Mouse (Mus musculus) T-helper 1 cell (primary cell): ENCODE data around the gene Cyp11a1.

ENCODE experiments used
- in situ Hi-C: fragments of 300-600 bp; cut with MboI, MseI; formaldehyde crosslinking; loops from one replicate; pipeline ENCODE4 v1.15.1; 2025; ENCODE audit warnings: high pct_unique_total_duplicates

The Cyp11a1 gene

GRCm38 (mm10) chr9:58003272-58003671 lies 2.9 kb upstream of the Cyp11a1 start:
- in situ Hi-C loops: no loop called here

- in situ Hi-C loops: no loop called here
These were observed 2.3 kb downstream of the Cyp11a1 start for GRCm38 (mm10) chr9:58008336-58009014.

GRCm38 (mm10) chr9:58009015-58009362 lies 2.8 kb downstream of the Cyp11a1 start:
- in situ Hi-C loops: no loop called here

- in situ Hi-C loops: no loop called here
These were observed 3.4 kb downstream of the Cyp11a1 start for GRCm38 (mm10) chr9:58009588-58009987.

DNA sequence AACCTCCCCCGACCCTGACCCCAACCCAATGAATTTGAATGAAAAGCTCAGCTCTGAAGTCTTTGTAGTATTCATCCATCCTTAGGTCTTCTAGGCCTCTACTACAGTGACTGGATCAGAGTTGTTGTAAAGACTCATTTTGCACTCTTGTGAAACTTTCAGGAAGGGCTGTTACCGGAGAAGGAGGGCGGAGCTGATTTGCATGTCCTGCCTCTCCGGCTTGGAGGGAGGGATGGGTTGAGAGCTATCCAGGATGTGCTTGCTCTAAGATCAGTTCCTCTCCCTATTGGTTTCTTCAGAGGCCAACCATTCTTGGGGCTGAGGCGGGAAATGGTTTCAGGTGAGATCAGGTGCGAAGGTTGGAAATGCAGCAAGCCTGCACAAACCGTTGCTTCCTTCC lies 4.8 kb downstream of the Cyp11a1 start:
- in situ Hi-C loops: no loop called here

DNA sequence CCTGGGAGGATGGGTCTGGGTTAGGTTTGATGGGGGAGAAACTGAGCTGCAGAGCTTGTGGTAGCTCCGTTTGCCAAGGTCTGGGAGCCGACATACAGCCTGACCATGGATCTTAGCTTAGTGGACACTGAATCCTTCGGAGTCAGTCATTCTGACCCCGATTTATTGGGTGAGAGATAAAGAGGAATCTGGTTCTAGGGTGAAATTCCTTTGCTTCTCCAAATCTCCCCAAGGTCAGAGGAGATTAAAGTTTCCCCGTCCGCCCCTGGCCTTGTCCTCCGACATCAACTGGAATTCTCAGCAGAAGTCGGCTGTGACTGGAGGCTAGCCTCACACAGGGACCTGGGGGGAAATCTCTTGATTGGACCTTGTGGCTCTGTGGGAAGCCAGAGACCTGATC lies 5.3 kb downstream of the Cyp11a1 start:
- in situ Hi-C loops: no loop called here

GRCm38 (mm10) chr9:58012486-58012885 lies 6.3 kb downstream of the Cyp11a1 start:
- in situ Hi-C loops: no loop called here

DNA sequence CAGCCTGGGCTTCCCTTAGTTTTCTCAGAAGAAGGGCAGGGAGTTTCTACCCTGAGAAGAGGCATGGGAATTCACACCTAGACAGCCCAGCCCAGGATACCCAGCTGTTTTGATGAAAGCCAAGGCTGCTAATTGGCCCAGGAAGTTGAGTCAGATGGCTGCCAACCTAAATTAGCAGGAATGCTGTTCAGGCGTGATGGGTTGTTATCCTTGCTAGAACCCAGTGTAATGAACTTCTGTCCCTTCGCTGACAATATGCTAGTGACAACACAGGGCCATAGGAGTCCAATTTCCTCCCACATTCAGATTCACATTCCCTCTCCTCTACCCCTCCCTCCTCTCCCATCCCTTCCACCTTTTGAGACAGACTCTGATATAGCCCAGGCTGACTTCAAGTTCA lies 6.7 kb downstream of the Cyp11a1 start:
- in situ Hi-C loops: no loop called here

- in situ Hi-C loops: no loop called here
These were observed 8.4 kb downstream of the Cyp11a1 start for GRCm38 (mm10) chr9:58014393-58015160.

- in situ Hi-C loops: no loop called here
These were observed 9.6 kb downstream of the Cyp11a1 start for GRCm38 (mm10) chr9:58015856-58016255.

- in situ Hi-C loops: no loop called here
These were observed 10.8 kb downstream of the Cyp11a1 start for GRCm38 (mm10) chr9:58016962-58017361.

- in situ Hi-C loops: no loop called here
These were observed 12.2 kb downstream of the Cyp11a1 start for GRCm38 (mm10) chr9:58018385-58018784.

DNA sequence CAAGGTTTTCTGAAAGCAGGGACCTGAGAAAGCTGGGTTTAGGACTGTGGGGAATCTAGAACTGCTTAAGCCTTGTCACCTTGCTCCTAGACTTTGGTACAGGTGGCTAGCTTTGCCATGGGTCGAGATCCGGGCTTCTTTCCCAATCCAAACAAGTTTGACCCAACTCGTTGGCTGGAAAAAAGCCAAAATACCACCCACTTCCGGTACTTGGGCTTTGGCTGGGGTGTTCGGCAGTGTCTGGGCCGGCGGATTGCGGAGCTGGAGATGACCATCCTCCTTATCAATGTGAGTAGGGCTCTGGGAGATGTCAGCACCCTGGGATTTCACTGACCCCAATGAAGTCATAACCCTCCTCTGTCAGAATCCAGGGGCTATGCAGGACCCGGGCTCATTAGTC lies 19.8 kb downstream of the Cyp11a1 start:
- in situ Hi-C loops: no loop called here

- in situ Hi-C loops: no loop called here
These were observed 21.4 kb downstream of the Cyp11a1 start for GRCm38 (mm10) chr9:58027426-58028180.

GRCm38 (mm10) chr9:58028841-58029240 lies 22.6 kb downstream of the Cyp11a1 start:
- in situ Hi-C loops: no loop called here

DNA sequence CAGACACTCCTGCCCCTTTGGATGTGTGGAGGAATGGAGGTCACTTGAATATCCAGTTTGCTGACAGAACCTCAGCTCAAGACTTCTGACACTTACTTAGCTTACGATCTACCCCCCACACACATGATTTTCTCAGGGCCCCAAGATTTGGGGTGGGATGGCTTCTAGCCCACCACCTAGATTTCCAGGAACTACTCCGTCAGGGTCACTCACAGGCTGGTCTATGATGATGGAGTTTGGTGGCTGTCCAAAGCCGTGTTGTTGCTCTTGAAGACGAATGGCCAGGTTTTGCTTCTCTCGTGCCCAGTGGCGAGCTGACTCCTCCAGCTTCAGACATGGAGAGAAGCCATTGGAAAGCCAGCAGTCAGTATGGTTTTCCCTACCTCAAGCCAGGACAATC lies 23.4 kb downstream of the Cyp11a1 start:
- in situ Hi-C loops: no loop called here

- in situ Hi-C loops: no loop called here
These were observed 25.7 kb downstream of the Cyp11a1 start for GRCm38 (mm10) chr9:58031895-58032294.

GRCm38 (mm10) chr9:58035519-58035918 lies 29.3 kb downstream of the Cyp11a1 start:
- in situ Hi-C loops: loop anchor here (5.0 kb wide), 1 partner anchor 167 kb away; the partner anchor contains the start of genes Islr and Islr2

GRCm38 (mm10) chr9:58035951-58036698 lies 29.9 kb downstream of the Cyp11a1 start:
- in situ Hi-C loops: loop anchor here (5.0 kb wide), 1 partner anchor 166 kb away; the partner anchor contains the start of genes Islr and Islr2

- in situ Hi-C loops: loop anchor here (5.0 kb wide), 1 partner anchor 165 kb away; the partner anchor contains the start of genes Islr and Islr2
These were observed 30.8 kb downstream of the Cyp11a1 start for GRCm38 (mm10) chr9:58036961-58037360.

GRCm38 (mm10) chr9:58038500-58039168 lies 32.4 kb downstream of the Cyp11a1 start:
- in situ Hi-C loops: loop anchor here (5.0 kb wide), 1 partner anchor 164 kb away; the partner anchor contains the start of genes Islr and Islr2
